Mouse (Mus musculus): ENCODE measurements around the gene Fpgt. TPM values are rescaled to one million over a fixed set of nuclear protein-coding genes. Genes with fewer than 3 reads are reported as not detected.
A peak's percentile ranks its signal among the peaks of the same experiment; 100 is the strongest.

Gene Fpgt
- 25.6 and 28.5 TPM in 2 replicates for polyA plus RNA-seq (2015; fragmentation: Nextera tagmentation; extraction: Ambion mirVana)

GRCm38 (mm10) chr3:155093116-155093956 is at the start of gene Fpgt, which contains the start of gene Lrriq3:
Gene Fpgt (minus strand): TSS chr3:155093403.
Gene Lrriq3 (plus strand): TSS chr3:155093434.
- Histone ChIP-seq H3K9me3 (ENCODE audit: control insufficient read depth, low read length) (no peaks in the 10 kb centered on the region), H3K9ac (replicated peaks; ENCODE audit: low read depth, low read length) (peak within 1 kb of the TSS; percentile 52), H3K27ac (ENCODE audit: low read length) (peak within 1 kb of the TSS; percentile 68), H3K4me2 (ENCODE audit: low read length) (peak within 1 kb of the TSS; percentile 55), H3K4me1 (replicated peaks; ENCODE audit: control insufficient read depth, insufficient read depth, low read length) (peaks cover 4% of the 10 kb centered on the region; the same call in 1 of the 2 replicates), H3K27me3 (replicated peaks; ENCODE audit: control insufficient read depth, insufficient read depth, low read length) (no peaks in the 10 kb centered on the region), H3K4me3 (replicated peaks; ENCODE audit: low read length) (peak within 1 kb of the TSS; percentile 53), H3K36me3 (ENCODE audit: control insufficient read depth, insufficient read depth) (no peaks in the 10 kb centered on the region)
- ATAC-seq, result peak; percentile 99
- under 1% methylated on average over 44 of the region's 47 CpGs for WGBS

- no peak overlapping the region for H3K4me2 ChIP-seq (ENCODE audit: low read length)
- H3K9me3 ChIP-seq (ENCODE audit: control insufficient read depth, low read length), result no peaks in the 10 kb centered on the region
- H3K27me3 ChIP-seq (replicated peaks; ENCODE audit: control insufficient read depth, insufficient read depth, low read length), result no peaks in the 10 kb centered on the region
- no peaks in the 10 kb centered on the region for H3K36me3 ChIP-seq (ENCODE audit: control insufficient read depth, insufficient read depth)
- ATAC-seq, result no peak
- no peak overlapping the region for H3K4me3 ChIP-seq (replicated peaks; ENCODE audit: low read length)
- no peaks in the 10 kb centered on the region for H3K4me1 ChIP-seq (replicated peaks; ENCODE audit: control insufficient read depth, insufficient read depth, low read length)
- 90% methylated on average over 11 of the region's 11 CpGs for WGBS
- H3K9ac ChIP-seq (replicated peaks; ENCODE audit: low read depth, low read length), result no peak overlapping the region
- no peak overlapping the region for H3K27ac ChIP-seq (ENCODE audit: low read length)
Measured at GRCm38 (mm10) chr3:155141047-155141446, 47.8 kb upstream of the Fpgt start.

GRCm38 (mm10) chr3:155137737-155138136 is 44.5 kb upstream of the Fpgt start:
- WGBS, result 81% methylated on average over 5 of the region's 5 CpGs
- H3K4me2 ChIP-seq (ENCODE audit: low read length), result no peak overlapping the region
- H3K27ac ChIP-seq (ENCODE audit: low read length), result no peak overlapping the region
- no peak overlapping the region for H3K9ac ChIP-seq (replicated peaks; ENCODE audit: low read depth, low read length)
- no peak for ATAC-seq
- H3K4me3 ChIP-seq (replicated peaks; ENCODE audit: low read length), result no peak overlapping the region
- H3K4me1 ChIP-seq (replicated peaks; ENCODE audit: control insufficient read depth, insufficient read depth, low read length), result no peaks in the 10 kb centered on the region
- H3K9me3 ChIP-seq (ENCODE audit: control insufficient read depth, low read length), result no peaks in the 10 kb centered on the region
- no peaks in the 10 kb centered on the region for H3K36me3 ChIP-seq (ENCODE audit: control insufficient read depth, insufficient read depth)
- no peaks in the 10 kb centered on the region for H3K27me3 ChIP-seq (replicated peaks; ENCODE audit: control insufficient read depth, insufficient read depth, low read length)

- no peak overlapping the region for H3K4me3 ChIP-seq (replicated peaks; ENCODE audit: low read length)
- ATAC-seq, result no peak
- no peak overlapping the region for H3K27ac ChIP-seq (ENCODE audit: low read length)
- H3K4me2 ChIP-seq (ENCODE audit: low read length), result no peak overlapping the region
- no peaks in the 10 kb centered on the region for H3K36me3 ChIP-seq (ENCODE audit: control insufficient read depth, insufficient read depth)
- H3K27me3 ChIP-seq (replicated peaks; ENCODE audit: control insufficient read depth, insufficient read depth, low read length), result no peaks in the 10 kb centered on the region
- 83% methylated on average over 1 of the region's 1 CpGs for WGBS
- no peak overlapping the region for H3K9ac ChIP-seq (replicated peaks; ENCODE audit: low read depth, low read length)
- no peaks in the 10 kb centered on the region for H3K9me3 ChIP-seq (ENCODE audit: control insufficient read depth, low read length)
- H3K4me1 ChIP-seq (replicated peaks; ENCODE audit: control insufficient read depth, insufficient read depth, low read length), result no peaks in the 10 kb centered on the region
Measured at GRCm38 (mm10) chr3:155105957-155106356, 12.8 kb upstream of the Fpgt start.

GRCm38 (mm10) chr3:155099266-155099665 is 6.1 kb upstream of the Fpgt start:
- Histone ChIP-seq H3K9me3 (ENCODE audit: control insufficient read depth, low read length) (no peaks in the 10 kb centered on the region), H3K9ac (replicated peaks; ENCODE audit: low read depth, low read length) (no peak overlapping the region), H3K4me3 (replicated peaks; ENCODE audit: low read length) (no peak overlapping the region), H3K36me3 (ENCODE audit: control insufficient read depth, insufficient read depth) (no peaks in the 10 kb centered on the region), H3K4me2 (ENCODE audit: low read length) (no peak overlapping the region), H3K27me3 (replicated peaks; ENCODE audit: control insufficient read depth, insufficient read depth, low read length) (no peaks in the 10 kb centered on the region), H3K4me1 (replicated peaks; ENCODE audit: control insufficient read depth, insufficient read depth, low read length) (no peaks in the 10 kb centered on the region), H3K27ac (ENCODE audit: low read length) (no peak overlapping the region)
- no peak for ATAC-seq
- WGBS, result 71% methylated on average over 1 of the region's 1 CpGs

- WGBS, result 95% methylated on average over 6 of the region's 6 CpGs
- Histone ChIP-seq H3K4me2 (ENCODE audit: low read length) (peak overlapping the region; percentile 55), H3K27me3 (replicated peaks; ENCODE audit: control insufficient read depth, insufficient read depth, low read length) (no peaks in the 10 kb centered on the region), H3K27ac (ENCODE audit: low read length) (no peak overlapping the region), H3K36me3 (ENCODE audit: control insufficient read depth, insufficient read depth) (peaks cover 7% of the 10 kb centered on the region), H3K4me3 (replicated peaks; ENCODE audit: low read length) (no peak overlapping the region), H3K4me1 (replicated peaks; ENCODE audit: control insufficient read depth, insufficient read depth, low read length) (peaks cover 4% of the 10 kb centered on the region; the same call in 1 of the 2 replicates), H3K9ac (replicated peaks; ENCODE audit: low read depth, low read length) (no peak overlapping the region), H3K9me3 (ENCODE audit: control insufficient read depth, low read length) (no peaks in the 10 kb centered on the region)
- ATAC-seq, result no peak
Measured at GRCm38 (mm10) chr3:155092081-155092480, 1.1 kb downstream of the Fpgt start.

GRCm38 (mm10) chr3:155077908-155078307 is 15.3 kb downstream of the Fpgt start:
- Histone ChIP-seq H3K27me3 (replicated peaks; ENCODE audit: control insufficient read depth, insufficient read depth, low read length) (no peaks in the 10 kb centered on the region), H3K27ac (ENCODE audit: low read length) (no peak overlapping the region), H3K4me3 (replicated peaks; ENCODE audit: low read length) (no peak overlapping the region), H3K9me3 (ENCODE audit: control insufficient read depth, low read length) (no peaks in the 10 kb centered on the region), H3K36me3 (ENCODE audit: control insufficient read depth, insufficient read depth) (no peaks in the 10 kb centered on the region), H3K9ac (replicated peaks; ENCODE audit: low read depth, low read length) (no peak overlapping the region), H3K4me1 (replicated peaks; ENCODE audit: control insufficient read depth, insufficient read depth, low read length) (no peaks in the 10 kb centered on the region), H3K4me2 (ENCODE audit: low read length) (no peak overlapping the region)
- WGBS, result 85% methylated on average over 4 of the region's 4 CpGs
- no peak for ATAC-seq

GRCm38 (mm10) chr3:155059449-155059822 is 33.8 kb downstream of the Fpgt start:
- no peak overlapping the region for H3K27ac ChIP-seq (ENCODE audit: low read length)
- no peaks in the 10 kb centered on the region for H3K4me1 ChIP-seq (replicated peaks; ENCODE audit: control insufficient read depth, insufficient read depth, low read length)
- H3K4me2 ChIP-seq (ENCODE audit: low read length), result no peak overlapping the region
- no peaks in the 10 kb centered on the region for H3K36me3 ChIP-seq (ENCODE audit: control insufficient read depth, insufficient read depth)
- H3K4me3 ChIP-seq (replicated peaks; ENCODE audit: low read length), result no peak overlapping the region
- H3K9me3 ChIP-seq (ENCODE audit: control insufficient read depth, low read length), result no peaks in the 10 kb centered on the region
- ATAC-seq, result no peak
- no peaks in the 10 kb centered on the region for H3K27me3 ChIP-seq (replicated peaks; ENCODE audit: control insufficient read depth, insufficient read depth, low read length)
- no peak overlapping the region for H3K9ac ChIP-seq (replicated peaks; ENCODE audit: low read depth, low read length)

- H3K9me3 ChIP-seq (ENCODE audit: control insufficient read depth, low read length), result no peaks in the 10 kb centered on the region
- H3K36me3 ChIP-seq (ENCODE audit: control insufficient read depth, insufficient read depth), result no peaks in the 10 kb centered on the region
- no peak overlapping the region for H3K27ac ChIP-seq (ENCODE audit: low read length)
- no peak overlapping the region for H3K4me3 ChIP-seq (replicated peaks; ENCODE audit: low read length)
- no peaks in the 10 kb centered on the region for H3K27me3 ChIP-seq (replicated peaks; ENCODE audit: control insufficient read depth, insufficient read depth, low read length)
- no peaks in the 10 kb centered on the region for H3K4me1 ChIP-seq (replicated peaks; ENCODE audit: control insufficient read depth, insufficient read depth, low read length)
- ATAC-seq, result no peak
- WGBS, result 83% methylated on average over 6 of the region's 6 CpGs
- no peak overlapping the region for H3K9ac ChIP-seq (replicated peaks; ENCODE audit: low read depth, low read length)
- H3K4me2 ChIP-seq (ENCODE audit: low read length), result no peak overlapping the region
Measured at GRCm38 (mm10) chr3:155058800-155059448, 34.3 kb downstream of the Fpgt start.
